8 mouse cellular contexts compared by ENCODE assay signal in genomic region chr2:72978473-72978872, GRCm38 (mm10). TPM values are rescaled to one million over a fixed set of nuclear protein-coding genes. Genes with fewer than 3 reads are reported as not detected.
DNase-seq lines count a peak whose midpoint lies in the region; ATAC-seq and TF ChIP-seq lines count a peak whose summit lies in the region.

No protein-coding gene starts in this region.

- no peaks in the 10 kb centered on the region for H3K27me3 ChIP-seq in forebrain, embryonic 14.5 days (replicated peaks; ENCODE audit: control insufficient read depth, insufficient read depth, low read length)
- no peaks in the 10 kb centered on the region for H3K27me3 ChIP-seq in kidney, embryonic 16.5 days (ENCODE audit: insufficient read depth, low read length)
- no peaks in the 10 kb centered on the region for H3K27me3 ChIP-seq in midbrain, embryonic 11.5 days (ENCODE audit: control insufficient read depth, insufficient read depth, low read length)

- under 1% methylated on average over 38 of the region's 38 CpGs for WGBS in lung, adult 2 months
- under 1% methylated on average over 36 of the region's 38 CpGs for WGBS in forebrain, embryonic 14.5 days
- WGBS in kidney, embryonic 16.5 days = 0% methylated on average over 38 of the region's 38 CpGs
- WGBS in midbrain, embryonic 11.5 days = under 1% methylated on average over 27 of the region's 38 CpGs

- peak overlapping the region; percentile 100 for H3K27ac ChIP-seq in forebrain, embryonic 14.5 days (ENCODE audit: low read depth, low read length)
- peak overlapping the region; percentile 100 for H3K27ac ChIP-seq in kidney, embryonic 16.5 days (ENCODE audit: low read length)
- peak overlapping the region; percentile 100 for H3K27ac ChIP-seq in midbrain, embryonic 11.5 days (ENCODE audit: low read depth, low read length)

- peak overlapping the region; percentile 94 for H3K4me3 ChIP-seq in lung, adult 2 months (replicated peaks; ENCODE audit: extremely low read depth, low read depth, low read length)
- peak overlapping the region; percentile 100 for H3K4me3 ChIP-seq in forebrain, embryonic 14.5 days (ENCODE audit: low read depth, low read length)
- peak overlapping the region; percentile 99 for H3K4me3 ChIP-seq in kidney, embryonic 16.5 days (ENCODE audit: low read length)
- peak overlapping the region; percentile 100 for H3K4me3 ChIP-seq in midbrain, embryonic 11.5 days (ENCODE audit: low read depth, low read length)

- peak overlapping the region; percentile 100 for H3K9ac ChIP-seq in forebrain, embryonic 14.5 days (ENCODE audit: low read length)
- H3K9ac ChIP-seq in kidney, embryonic 16.5 days (replicated peaks; ENCODE audit: low read length) = peak overlapping the region; percentile 100
- H3K9ac ChIP-seq in midbrain, embryonic 11.5 days (ENCODE audit: low read length) = peak overlapping the region; percentile 100

- no peak for TF ChIP-seq CTCF in lung, adult 2 months (IDR thresholded peaks at IDR 0.05; ENCODE audit: insufficient read depth, low read length)

- no peak for DNase-seq in lung, adult 2 months
- DNase-seq in lung, adult 18-20 months = no peak
- peak; percentile 81 for DNase-seq in forebrain, embryonic 14.5 days (ENCODE audit: low spot score)
- peak; percentile 96 for DNase-seq in midbrain, embryonic 11.5 days (ENCODE audit: low spot score, missing footprints)
- peak; percentile 23 for DNase-seq in telencephalon, adult 2 months (ENCODE audit: low read depth, low spot score)
- no peak for DNase-seq in spleen, adult 18-20 months

- peak; percentile 35 for ATAC-seq in activated CD4-positive, CD25-positive, alpha-beta regulatory T cell, adult 4 months
- ATAC-seq in forebrain, embryonic 14.5 days = no peak; the same call in 1 of the 2 replicates
- ATAC-seq in kidney, embryonic 16.5 days (ENCODE audit: low FRiP score, low TSS enrichment) = peak; percentile 17
- ATAC-seq in midbrain, embryonic 11.5 days (ENCODE audit: low FRiP score) = peak; percentile 28

- H3K36me3 ChIP-seq in forebrain, embryonic 14.5 days (ENCODE audit: control insufficient read depth, insufficient read depth, low read length) = no peaks in the 10 kb centered on the region
- no peaks in the 10 kb centered on the region for H3K36me3 ChIP-seq in kidney, embryonic 16.5 days (ENCODE audit: insufficient read depth, low read length)
- no peaks in the 10 kb centered on the region for H3K36me3 ChIP-seq in midbrain, embryonic 11.5 days (ENCODE audit: control insufficient read depth, insufficient read depth, low read length)

- peaks cover 10% of the 10 kb centered on the region for H3K4me1 ChIP-seq in lung, adult 2 months (ENCODE audit: control insufficient read depth, insufficient read depth, low read length)
- peaks cover 17% of the 10 kb centered on the region for H3K4me1 ChIP-seq in forebrain, embryonic 14.5 days (ENCODE audit: control insufficient read depth, insufficient read depth, low read length)
- H3K4me1 ChIP-seq in kidney, embryonic 16.5 days (ENCODE audit: insufficient read depth, low read length) = peaks cover 16% of the 10 kb centered on the region
- H3K4me1 ChIP-seq in midbrain, embryonic 11.5 days (ENCODE audit: control insufficient read depth, insufficient read depth, low read length) = peaks cover 7% of the 10 kb centered on the region; the same call in 1 of the 2 replicates

- H3K9me3 ChIP-seq in forebrain, embryonic 14.5 days (replicated peaks; ENCODE audit: control insufficient read depth, low read length) = no peaks in the 10 kb centered on the region
- no peaks in the 10 kb centered on the region for H3K9me3 ChIP-seq in kidney, embryonic 16.5 days (ENCODE audit: low read length)
- H3K9me3 ChIP-seq in midbrain, embryonic 11.5 days (ENCODE audit: control insufficient read depth, low read length) = no peaks in the 10 kb centered on the region

- H3K4me2 ChIP-seq in forebrain, embryonic 14.5 days (ENCODE audit: low read length) = peak overlapping the region; percentile 69
- H3K4me2 ChIP-seq in kidney, embryonic 16.5 days (replicated peaks; ENCODE audit: low read depth, low read length) = peak overlapping the region; percentile 75
- peak overlapping the region; percentile 71 for H3K4me2 ChIP-seq in midbrain, embryonic 11.5 days

- no peak for TF ChIP-seq POLR2A in lung, adult 2 months (IDR thresholded peaks at IDR 0.05; ENCODE audit: borderline replicate concordance, extremely low read depth, low read depth, low read length)

RNA-seq across cellular contexts. Expression of gene Sp3, which starts 1.8 kb away (rescaled TPM):
- polyA plus RNA-seq in lung, adult 2 months (2012; rRNA removed) = 13.1 and 16.5 TPM in 2 replicates
- 10 to 100 TPM; 61.4 to 62.9 TPM for polyA plus RNA-seq in activated CD4-positive, CD25-positive, alpha-beta regulatory T cell, adult 4 months (2017; shearing (Covaris generic))
- polyA plus RNA-seq in forebrain, embryonic 14.5 days (2014; fragmentation: Nextera tagmentation; extraction: Ambion mirVana) = 61.9 and 64.6 TPM in 2 replicates
- 44.6 and 47.3 TPM in 2 replicates for polyA plus RNA-seq in kidney, embryonic 16.5 days (2015; fragmentation: Nextera tagmentation; extraction: Ambion mirVana)
- 69.1 and 69.3 TPM in 2 replicates for polyA plus RNA-seq in midbrain, embryonic 11.5 days (2014; fragmentation: Nextera tagmentation; extraction: Ambion mirVana)

RNA-seq across cellular contexts. Expression of gene Gm11084, which starts 8.0 kb away (rescaled TPM):
- polyA plus RNA-seq in lung, adult 2 months (2012; rRNA removed) = not detected in 2 replicates
- not detected for polyA plus RNA-seq in activated CD4-positive, CD25-positive, alpha-beta regulatory T cell, adult 4 months (2017; shearing (Covaris generic))
- polyA plus RNA-seq in forebrain, embryonic 14.5 days (2014; fragmentation: Nextera tagmentation; extraction: Ambion mirVana) = not detected in 2 replicates
- polyA plus RNA-seq in kidney, embryonic 16.5 days (2015; fragmentation: Nextera tagmentation; extraction: Ambion mirVana) = not detected in 2 replicates
- polyA plus RNA-seq in midbrain, embryonic 11.5 days (2014; fragmentation: Nextera tagmentation; extraction: Ambion mirVana) = not detected in 2 replicates

Comparison
In these comparisons a context has a peak if more than half of its experiments do, and no peak if none do; other contexts are left out.
1. DNase-seq: peak in forebrain, embryonic 14.5 days (single experiment), midbrain, embryonic 11.5 days (single experiment) and telencephalon, adult 2 months (single experiment); none in lung, adult 2 months (single experiment), lung, adult 18-20 months (0 of 2) and spleen, adult 18-20 months (0 of 2).
2. Peak in every context shown above with its lines, with median percentiles within 50 percentile points of each other: H3K4me3 ChIP-seq, H3K27ac ChIP-seq, H3K4me2 ChIP-seq and H3K9ac ChIP-seq.